Mouse (Mus musculus) E14TG2a.4 (cell line): ENCODE results near the gene Lekr1.

ENCODE experiments used
- CTCF ChIP-seq: conservative IDR thresholded peaks from 2 replicates; pipeline ENCODE4 v1.5.1; 2014; ENCODE audit warnings: low read length
- NANOG ChIP-seq: IDR thresholded peaks from 2 replicates; pipeline ENCODE4 v1.6.1; 2014; ENCODE audit warnings: borderline replicate concordance, low read length, mixed read lengths
- POU5F1 ChIP-seq: IDR thresholded peaks from 2 replicates; pipeline ENCODE4 v1.6.1; 2014; ENCODE audit warnings: low read length, borderline replicate concordance

DNA sequence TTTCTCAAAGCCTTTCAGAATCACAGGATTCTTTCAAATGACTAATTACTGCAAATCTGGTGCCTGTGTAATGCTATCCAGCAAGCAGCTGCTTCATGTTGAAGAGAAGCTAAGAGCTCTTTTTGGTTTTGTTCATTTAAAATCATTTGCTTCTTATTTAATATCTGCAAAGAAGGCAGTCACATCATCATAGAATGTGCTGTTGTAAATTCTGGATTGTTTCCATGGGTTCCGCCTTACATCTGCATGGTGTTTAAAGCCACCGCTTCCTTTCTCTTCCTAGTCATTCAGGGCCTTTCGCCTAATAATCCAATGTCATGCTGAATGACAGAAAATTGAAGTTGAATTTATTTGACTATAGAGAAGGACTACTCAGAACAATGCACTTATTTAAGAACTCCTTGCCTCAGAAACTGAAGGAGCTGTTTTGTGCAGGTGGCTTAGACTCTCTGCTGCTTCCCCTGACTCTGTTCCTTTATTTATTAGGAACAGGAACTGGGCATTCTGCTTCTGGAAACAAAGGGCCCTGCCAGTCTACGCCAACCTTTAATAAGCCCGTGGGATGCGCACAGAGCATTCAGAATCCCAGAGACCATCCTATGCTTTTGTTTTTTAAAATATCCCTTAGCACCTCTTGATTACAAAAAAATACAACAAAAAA lies 101.3 kb downstream of the Lekr1 start:
- TF ChIP-seq CTCF (no peak), NANOG (no peak), POU5F1 (no peak)
